Mouse (Mus musculus): ENCODE data around the gene Drd2. TPM values are rescaled to one million over a fixed set of nuclear protein-coding genes. Genes with fewer than 3 reads are reported as not detected.

Drd2 gene
- polyA plus RNA-seq, 1 experiment from 2014 or later, result 7.0 TPM

- no peak overlapping the region for H3K27ac ChIP-seq
- H3K4me2 ChIP-seq, result no peak overlapping the region
- no peaks in the 10 kb centered on the region for H3K36me3 ChIP-seq (replicated peaks)
- no peaks in the 10 kb centered on the region for H3K27me3 ChIP-seq (replicated peaks)
- no peaks in the 10 kb centered on the region for H3K9me3 ChIP-seq
- H3K4me3 ChIP-seq, result no peak overlapping the region
- H3K4me1 ChIP-seq, result no peaks in the 10 kb centered on the region
- 63% methylated on average over 2 of the region's 2 CpGs for WGBS
- no peak overlapping the region for H3K9ac ChIP-seq
- no peak for ATAC-seq (replicated peaks)
These were observed 51.8 kb downstream of the Drd2 start for GRCm38 (mm10) chr9:49392242-49392641.

GRCm38 (mm10) chr9:49396006-49396405, 55.6 kb downstream of the Drd2 start:
- H3K9me3 ChIP-seq, result no peaks in the 10 kb centered on the region
- no peaks in the 10 kb centered on the region for H3K4me1 ChIP-seq
- H3K4me3 ChIP-seq, result no peak overlapping the region
- no peaks in the 10 kb centered on the region for H3K36me3 ChIP-seq (replicated peaks)
- H3K27ac ChIP-seq, result no peak overlapping the region
- no peak for ATAC-seq (replicated peaks)
- H3K27me3 ChIP-seq (replicated peaks), result no peaks in the 10 kb centered on the region
- H3K9ac ChIP-seq, result no peak overlapping the region
- H3K4me2 ChIP-seq, result no peak overlapping the region

- no peak for ATAC-seq (replicated peaks)
- WGBS, result 75% methylated on average over 2 of the region's 2 CpGs
- Histone ChIP-seq H3K9ac (no peak overlapping the region), H3K4me3 (no peak overlapping the region), H3K9me3 (no peaks in the 10 kb centered on the region), H3K27me3 (replicated peaks) (no peaks in the 10 kb centered on the region), H3K4me2 (no peak overlapping the region), H3K27ac (no peak overlapping the region), H3K4me1 (no peaks in the 10 kb centered on the region), H3K36me3 (replicated peaks) (no peaks in the 10 kb centered on the region)
These were observed 63.3 kb downstream of the Drd2 start for GRCm38 (mm10) chr9:49403711-49404110.

- H3K9me3 ChIP-seq, result no peaks in the 10 kb centered on the region
- no peak overlapping the region for H3K9ac ChIP-seq
- no peaks in the 10 kb centered on the region for H3K4me1 ChIP-seq
- no peak for ATAC-seq (replicated peaks)
- no peaks in the 10 kb centered on the region for H3K36me3 ChIP-seq (replicated peaks)
- 88% methylated on average over 5 of the region's 5 CpGs for WGBS
- H3K4me2 ChIP-seq, result no peak overlapping the region
- no peak overlapping the region for H3K4me3 ChIP-seq
- no peak overlapping the region for H3K27ac ChIP-seq
- H3K27me3 ChIP-seq (replicated peaks), result no peaks in the 10 kb centered on the region
These were observed 66.6 kb downstream of the Drd2 start for GRCm38 (mm10) chr9:49407028-49407427.

GRCm38 (mm10) chr9:49410621-49411020, 70.2 kb downstream of the Drd2 start:
- Histone ChIP-seq H3K4me2 (no peak overlapping the region), H3K27ac (no peak overlapping the region), H3K9ac (no peak overlapping the region), H3K36me3 (replicated peaks) (no peaks in the 10 kb centered on the region), H3K9me3 (no peaks in the 10 kb centered on the region), H3K4me1 (no peaks in the 10 kb centered on the region), H3K27me3 (replicated peaks) (no peaks in the 10 kb centered on the region), H3K4me3 (no peak overlapping the region)
- ATAC-seq (replicated peaks), result no peak
- WGBS, result 88% methylated on average over 5 of the region's 5 CpGs

DNA sequence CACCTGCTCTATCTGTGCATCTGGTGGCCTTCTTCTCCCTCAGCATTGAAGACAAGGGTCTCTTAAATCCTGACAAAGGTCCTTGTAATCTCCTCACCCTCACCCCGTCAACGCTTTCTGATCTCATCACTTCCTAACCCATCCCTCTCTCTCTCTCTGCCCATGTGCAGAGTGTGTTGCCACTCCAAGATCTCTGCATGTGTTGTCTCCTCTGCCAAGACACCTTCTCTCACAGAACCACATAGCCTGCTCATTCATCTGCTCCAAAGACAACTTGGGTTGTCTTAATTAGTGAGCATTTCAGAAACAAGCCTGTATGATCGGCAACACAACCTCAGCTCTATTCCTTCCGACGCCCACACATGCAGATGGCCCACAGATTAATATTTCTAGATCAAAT, 83.4 kb downstream of the Drd2 start:
- Histone ChIP-seq H3K9me3 (no peaks in the 10 kb centered on the region), H3K9ac (no peak overlapping the region), H3K4me2 (no peak overlapping the region), H3K4me3 (no peak overlapping the region), H3K36me3 (replicated peaks) (no peaks in the 10 kb centered on the region), H3K4me1 (0 out of 2 replicates have a peak, but pooled peaks cover 6% of the 10 kb centered on the region), H3K27me3 (replicated peaks) (no peaks in the 10 kb centered on the region), H3K27ac (no peak overlapping the region)
- ATAC-seq (replicated peaks), result no peak
- 96% methylated on average over 5 of the region's 5 CpGs for WGBS

DNA sequence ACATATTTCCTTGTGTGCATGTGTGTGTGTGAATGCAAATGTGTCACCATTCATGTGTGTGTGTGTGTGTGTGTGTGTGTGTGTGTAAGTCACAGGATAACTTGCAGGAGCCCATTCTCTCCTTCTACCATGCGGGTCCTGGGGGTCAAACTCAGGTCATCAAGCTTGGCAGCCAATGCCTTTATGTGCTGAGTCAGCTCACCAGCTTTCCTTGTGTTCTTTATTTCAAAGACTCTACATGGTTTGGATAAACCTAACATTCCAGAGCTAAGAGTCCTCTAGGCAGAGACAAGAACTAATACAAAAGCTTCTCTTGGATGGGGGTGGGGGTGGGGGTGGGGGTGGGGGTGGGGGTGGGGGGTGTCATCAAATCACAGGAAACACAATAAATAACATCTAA, 85.2 kb downstream of the Drd2 start:
- Histone ChIP-seq H3K4me1 (0 out of 2 replicates have a peak, but pooled peaks cover 6% of the 10 kb centered on the region), H3K36me3 (replicated peaks) (no peaks in the 10 kb centered on the region), H3K27me3 (replicated peaks) (no peaks in the 10 kb centered on the region), H3K4me3 (no peak overlapping the region), H3K9ac (no peak overlapping the region), H3K27ac (no peak overlapping the region), H3K9me3 (no peaks in the 10 kb centered on the region), H3K4me2 (no peak overlapping the region)
- WGBS, result 61% methylated on average over 1 of the region's 1 CpGs
- no peak for ATAC-seq (replicated peaks)

DNA sequence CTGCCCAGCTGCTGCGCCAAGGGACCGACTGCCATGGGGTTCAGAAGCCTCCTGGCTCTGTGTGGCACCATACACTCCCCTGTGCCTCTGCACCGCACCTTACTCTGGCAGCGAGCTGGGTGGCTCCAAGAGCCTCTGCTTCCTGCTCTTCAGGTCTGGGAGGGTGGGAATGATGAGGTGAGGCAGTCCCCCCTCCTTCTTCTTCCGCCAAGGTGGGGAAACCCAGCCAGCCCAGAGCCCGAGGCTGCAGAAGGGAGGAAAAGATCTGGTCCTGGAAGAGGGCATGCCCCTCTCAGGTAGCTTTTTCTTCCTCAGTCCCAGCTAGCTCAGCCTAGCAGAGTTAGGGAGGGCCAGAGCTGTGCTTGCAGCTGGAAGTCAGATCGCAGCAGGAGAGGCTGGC, 86.5 kb downstream of the Drd2 start, which contains the start of gene Ankk1:
Gene Ankk1, minus strand, starts transcription at position 101 of the 400 bp plus-strand sequence.
- H3K36me3 ChIP-seq (replicated peaks), result no peaks in the 10 kb centered on the region
- ATAC-seq (replicated peaks), result no peak
- 0 out of 2 replicates have a peak, but pooled peaks cover 6% of the 10 kb centered on the region for H3K4me1 ChIP-seq
- no peak within 1 kb of the TSS for H3K4me2 ChIP-seq
- H3K27ac ChIP-seq, result no peak within 1 kb of the TSS
- 87% methylated on average over 7 of the region's 7 CpGs for WGBS
- H3K9me3 ChIP-seq, result no peaks in the 10 kb centered on the region
- no peaks in the 10 kb centered on the region for H3K27me3 ChIP-seq (replicated peaks)
- H3K4me3 ChIP-seq, result no peak within 1 kb of the TSS
- H3K9ac ChIP-seq, result no peak within 1 kb of the TSS

DNA sequence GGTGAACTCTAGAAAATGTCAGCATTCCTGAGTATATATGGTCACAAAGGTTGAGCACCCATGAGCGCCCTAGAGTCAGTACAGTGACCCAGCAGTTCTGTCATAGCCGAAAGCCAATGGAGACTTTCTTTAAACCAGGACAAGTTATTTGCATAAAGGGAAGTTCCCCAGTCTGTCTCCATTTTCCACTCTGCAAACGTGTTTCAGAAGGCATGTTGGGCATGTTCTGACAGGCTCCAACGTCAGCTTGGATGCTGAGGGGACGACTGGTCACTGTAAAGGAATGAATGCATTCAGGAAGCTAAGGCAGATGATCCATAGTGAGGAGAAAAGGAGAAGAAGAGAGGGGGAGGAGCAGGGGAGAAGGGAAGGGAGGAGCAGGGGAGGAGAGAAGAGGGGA, 87.1 kb downstream of the Drd2 start:
- Histone ChIP-seq H3K27ac (no peak overlapping the region), H3K9me3 (no peaks in the 10 kb centered on the region), H3K4me3 (no peak overlapping the region), H3K36me3 (replicated peaks) (no peaks in the 10 kb centered on the region), H3K4me2 (no peak overlapping the region), H3K4me1 (0 out of 2 replicates have a peak, but pooled peaks cover 4% of the 10 kb centered on the region), H3K9ac (no peak overlapping the region), H3K27me3 (replicated peaks) (no peaks in the 10 kb centered on the region)
- WGBS, result 77% methylated on average over 5 of the region's 5 CpGs
- ATAC-seq (replicated peaks), result no peak

GRCm38 (mm10) chr9:49442621-49443020, 102.2 kb downstream of the Drd2 start:
- Histone ChIP-seq H3K4me3 (no peak overlapping the region), H3K4me2 (no peak overlapping the region), H3K27me3 (replicated peaks) (no peaks in the 10 kb centered on the region), H3K4me1 (no peaks in the 10 kb centered on the region), H3K9me3 (no peaks in the 10 kb centered on the region), H3K9ac (no peak overlapping the region), H3K27ac (no peak overlapping the region), H3K36me3 (replicated peaks) (no peaks in the 10 kb centered on the region)
- 74% methylated on average over 3 of the region's 3 CpGs for WGBS
- no peak for ATAC-seq (replicated peaks)

DNA sequence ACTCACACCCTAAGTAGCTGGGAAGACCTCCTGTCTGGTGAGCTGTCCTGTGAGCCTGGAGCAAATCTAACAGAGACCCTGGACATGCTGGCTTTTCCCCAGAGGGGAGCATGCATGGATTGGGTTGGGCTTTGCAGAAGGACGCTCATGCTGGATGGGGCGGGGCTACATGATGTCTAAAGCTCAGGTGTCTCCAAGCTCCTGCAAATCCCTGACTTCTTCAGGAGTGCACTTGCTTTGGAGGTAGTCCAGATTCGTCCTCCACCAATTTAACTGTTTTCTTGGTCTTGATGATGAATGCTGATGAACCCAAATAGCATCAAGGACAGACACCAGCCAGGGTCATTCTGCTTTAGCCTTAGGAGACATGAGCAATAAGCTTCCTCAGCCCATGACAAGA, 110.1 kb downstream of the Drd2 start:
- Histone ChIP-seq H3K36me3 (replicated peaks) (no peaks in the 10 kb centered on the region), H3K4me3 (no peak overlapping the region), H3K9me3 (no peaks in the 10 kb centered on the region), H3K9ac (no peak overlapping the region), H3K4me1 (no peaks in the 10 kb centered on the region), H3K4me2 (no peak overlapping the region), H3K27me3 (replicated peaks) (no peaks in the 10 kb centered on the region), H3K27ac (no peak overlapping the region)
- WGBS, result 88% methylated on average over 3 of the region's 3 CpGs
- no peak for ATAC-seq (replicated peaks)

DNA sequence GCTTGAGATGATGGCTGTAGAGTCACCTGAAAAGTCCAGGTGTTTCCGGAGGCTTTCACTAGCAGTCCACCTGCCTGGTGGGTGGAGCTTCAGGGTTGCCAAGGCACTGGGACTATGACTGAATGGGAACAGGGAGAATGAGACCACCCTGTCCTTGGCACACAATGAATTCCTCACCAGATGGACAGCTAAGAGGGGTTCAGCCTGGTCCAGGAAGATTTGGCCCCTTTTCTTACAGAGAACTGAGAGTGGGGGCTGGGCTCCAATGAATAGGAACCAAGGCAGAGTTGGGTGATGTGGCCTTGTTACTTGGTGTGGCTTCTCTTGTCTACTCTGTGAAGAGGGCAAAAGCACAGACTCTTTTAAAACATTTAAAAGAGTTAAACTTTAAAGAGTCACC, 112.0 kb downstream of the Drd2 start:
- no peak overlapping the region for H3K9ac ChIP-seq
- WGBS, result 97% methylated on average over 1 of the region's 1 CpGs

DNA sequence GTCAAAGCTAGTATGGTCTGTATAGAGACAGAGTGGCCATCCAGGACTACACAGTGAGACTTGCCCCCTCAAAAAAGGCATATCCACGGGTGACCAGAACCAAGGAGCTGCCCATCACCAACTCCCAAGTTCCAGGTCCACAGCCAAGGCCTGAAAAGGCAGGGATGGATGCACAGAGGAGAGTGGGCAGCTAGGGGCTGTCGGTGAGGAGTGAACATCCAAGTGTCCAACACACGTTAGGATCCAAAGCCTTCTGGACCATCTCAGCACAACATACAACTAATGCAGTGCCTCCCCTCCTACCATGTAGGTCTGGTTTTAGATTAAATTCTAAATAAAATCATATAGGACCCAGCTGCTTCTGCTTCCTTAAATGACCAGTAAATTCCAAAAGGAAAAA, 115.7 kb downstream of the Drd2 start:
- ATAC-seq (replicated peaks), result no peak
- H3K4me3 ChIP-seq, result no peak overlapping the region
- H3K27me3 ChIP-seq (replicated peaks), result no peaks in the 10 kb centered on the region
- no peaks in the 10 kb centered on the region for H3K9me3 ChIP-seq
- H3K4me1 ChIP-seq, result no peaks in the 10 kb centered on the region
- no peak overlapping the region for H3K9ac ChIP-seq
- no peaks in the 10 kb centered on the region for H3K36me3 ChIP-seq (replicated peaks)
- WGBS, result 86% methylated on average over 3 of the region's 3 CpGs
- no peak overlapping the region for H3K27ac ChIP-seq
- H3K4me2 ChIP-seq, result no peak overlapping the region

More for the DNA sequence above, 112.0 kb downstream of the Drd2 start:
- ATAC-seq (replicated peaks), result no peak
- Histone ChIP-seq H3K4me2 (no peak overlapping the region), H3K9me3 (no peaks in the 10 kb centered on the region), H3K4me3 (no peak overlapping the region), H3K27ac (no peak overlapping the region), H3K27me3 (replicated peaks) (no peaks in the 10 kb centered on the region), H3K4me1 (no peaks in the 10 kb centered on the region), H3K36me3 (replicated peaks) (no peaks in the 10 kb centered on the region)

All from midbrain, embryonic 15.5 days (tissue).